Mouse (Mus musculus) granulocyte monocyte progenitor cell, adult 5-6 weeks (primary cell): ENCODE results near the gene Avil. TPM values are rescaled to one million over a fixed set of nuclear protein-coding genes. Genes with fewer than 3 reads are reported as not detected.

Experiments
- ATAC-seq: replicated peaks from 2 replicates; pipeline ENCODE4 v1.8.0; 2016; ENCODE audit warnings: mild to moderate bottlenecking, moderate TSS enrichment, inconsistent platforms; ENCODE audit not compliant: poor library complexity, severe bottlenecking
- total RNA-seq, 2 experiments: library from RNA; stranded (forward) in 1 of 2; stranded (reverse) in 1 of 2; fragments of 200-712, 200-1000 nt in 1 of 2; fragments of >200 nt in 1 of 2; fragmentation: Nextera tagmentation in 1 of 2; gene quantifications; 2 replicates each; pipeline ENCODE4 v1.2.3; 2014 to 2017

Avil gene
- total RNA-seq, 2 experiments from 2014 or later, result not detected

DNA sequence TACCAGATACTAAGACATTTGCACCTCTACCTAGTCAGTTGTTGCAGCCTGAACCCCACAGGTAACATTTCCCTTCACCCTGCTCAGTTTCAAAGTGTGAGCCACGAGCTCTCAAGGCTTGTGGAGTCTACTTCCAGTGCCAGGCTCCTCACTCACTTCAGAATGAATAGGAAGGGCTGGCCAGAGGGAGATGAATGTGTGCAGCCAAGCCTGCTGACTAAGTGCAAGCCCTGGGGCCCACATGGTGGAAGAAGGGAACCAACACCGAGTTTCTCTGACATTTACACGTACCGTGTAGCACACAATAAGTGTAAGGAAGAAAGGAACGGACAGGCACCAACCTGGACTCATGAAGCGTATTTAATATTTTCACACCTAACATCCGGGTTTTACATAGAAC lies 3.3 kb downstream of the Avil start:
- ATAC-seq, result no peak

DNA sequence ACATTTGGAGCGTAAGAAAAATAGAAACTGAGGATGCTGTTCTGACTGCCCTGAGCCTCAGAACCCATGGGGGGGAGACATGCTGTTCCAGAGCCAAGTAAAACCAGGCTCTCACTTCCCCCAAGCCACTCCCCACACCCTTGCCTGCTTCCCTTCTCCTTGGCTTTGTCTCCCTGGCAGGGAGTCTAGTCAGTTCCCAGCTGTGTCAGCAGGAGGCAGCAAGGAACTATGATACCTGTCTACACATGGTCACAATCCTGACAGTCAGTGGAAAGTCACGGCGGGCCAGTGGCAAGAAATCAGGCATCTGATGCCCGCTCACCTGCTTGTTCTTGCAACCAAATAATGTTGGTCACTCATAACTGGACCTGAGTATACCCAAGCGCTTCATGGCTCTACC lies 16.0 kb downstream of the Avil start:
- ATAC-seq, result peak; percentile 82

DNA sequence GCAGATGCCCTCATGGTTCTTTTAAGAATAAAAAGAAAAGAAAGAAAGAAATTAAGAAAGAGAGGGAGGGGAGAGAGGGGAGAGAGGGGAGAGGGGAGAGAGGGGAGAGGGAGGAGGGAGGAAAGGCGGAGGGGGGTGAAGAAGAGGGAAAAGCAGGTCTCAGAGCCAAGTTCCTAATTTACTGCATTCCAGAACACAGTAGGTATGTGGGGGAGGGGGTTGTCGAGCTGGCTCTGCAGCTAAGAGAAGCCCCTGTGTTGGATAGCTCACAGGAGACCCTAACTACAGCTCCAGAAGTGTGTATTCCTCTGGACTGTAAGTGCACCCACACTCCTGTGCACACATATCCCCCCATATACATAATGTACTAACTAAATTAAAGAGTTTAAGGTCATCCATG lies 16.6 kb downstream of the Avil start:
- no peak for ATAC-seq

DNA sequence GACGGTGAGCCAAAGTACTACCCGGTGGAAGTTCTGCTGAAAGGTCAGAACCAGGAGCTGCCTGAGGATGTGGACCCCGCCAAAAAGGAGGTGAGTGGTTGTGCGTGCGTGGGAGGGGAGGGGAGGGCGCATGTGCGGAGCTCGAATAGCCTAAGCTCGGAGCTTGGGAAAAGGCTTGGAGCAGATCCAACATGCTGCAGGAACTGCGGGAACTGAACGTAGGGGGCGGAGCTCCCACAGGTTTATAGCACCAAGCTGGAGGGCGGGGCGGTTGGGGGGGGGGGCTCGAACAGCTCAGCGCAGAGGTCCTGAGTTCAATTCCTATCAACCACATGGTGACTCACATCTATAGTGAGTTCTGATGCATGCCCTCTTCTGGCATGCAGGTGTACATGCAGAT lies 17.9 kb downstream of the Avil start:
- no peak for ATAC-seq

DNA sequence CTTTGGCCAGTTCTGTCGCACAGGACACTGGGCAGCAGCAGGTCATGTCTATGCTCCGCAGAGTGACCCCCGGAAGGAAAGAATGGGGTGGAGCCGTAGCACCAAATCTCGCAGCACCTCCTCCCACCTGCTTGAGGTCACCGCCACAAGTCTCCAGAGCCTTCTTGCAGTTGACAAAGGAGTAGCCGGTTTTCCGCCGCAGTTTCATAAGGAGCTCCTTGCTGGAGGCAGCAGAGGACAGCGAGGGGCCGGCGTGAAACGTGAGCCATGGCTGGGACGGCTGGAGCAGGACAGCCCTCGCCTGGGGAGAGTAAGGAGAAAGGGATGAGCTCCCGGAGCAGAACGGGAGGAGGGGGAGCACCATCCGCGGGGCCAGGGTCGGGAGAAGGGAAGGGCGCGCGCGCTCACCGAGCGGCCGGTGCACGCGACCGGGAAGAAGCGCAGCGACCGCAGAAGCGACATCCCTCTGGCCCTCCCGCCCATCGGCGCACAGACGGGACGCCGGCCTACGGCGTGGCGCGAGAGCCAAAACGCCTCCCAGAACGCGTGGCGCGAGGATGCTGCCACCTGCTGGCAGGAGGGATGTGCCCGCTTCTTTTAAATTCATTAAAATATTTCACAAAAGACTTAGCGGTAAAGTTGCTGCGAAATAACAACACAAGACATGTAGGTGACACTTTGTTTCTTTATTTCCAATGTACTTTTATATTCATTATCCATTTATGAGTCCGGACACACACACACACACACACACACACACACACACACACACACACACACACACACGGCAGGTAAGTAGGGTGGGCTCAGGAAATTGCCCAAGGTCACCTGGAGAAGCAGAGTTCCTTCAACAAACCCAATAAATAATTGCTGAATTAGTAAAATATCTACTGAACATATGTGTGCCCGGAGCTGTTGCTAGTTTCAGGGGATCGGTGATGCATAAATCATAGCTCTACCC lies 30.1 kb downstream of the Avil start, which contains the start of gene Tsfm:
Tsfm (minus strand) TSS at position 505 of the 961 bp plus-strand sequence.
- ATAC-seq, result peak; percentile 99

DNA sequence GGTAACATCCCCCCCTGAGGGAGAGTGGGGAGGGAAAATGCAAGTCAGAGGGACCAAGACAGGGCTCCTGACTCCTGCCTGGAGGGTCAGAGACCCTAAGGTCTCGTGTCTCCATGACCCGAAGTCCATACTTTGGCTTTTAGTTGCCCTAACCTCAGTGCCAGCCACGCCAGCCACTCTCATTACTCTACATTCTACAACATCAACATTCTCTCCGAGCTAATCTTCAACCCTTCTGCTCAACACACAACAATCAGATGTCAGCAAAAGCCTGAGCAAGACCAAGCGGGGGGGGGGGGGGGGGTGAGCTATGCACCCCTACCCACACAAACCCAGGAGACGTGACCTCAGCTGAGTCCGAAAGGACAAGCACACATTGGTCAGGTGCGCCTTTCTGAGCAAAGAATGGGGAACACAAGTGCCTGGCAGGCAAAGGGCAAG lies 32.8 kb downstream of the Avil start:
- ATAC-seq, result no peak

DNA sequence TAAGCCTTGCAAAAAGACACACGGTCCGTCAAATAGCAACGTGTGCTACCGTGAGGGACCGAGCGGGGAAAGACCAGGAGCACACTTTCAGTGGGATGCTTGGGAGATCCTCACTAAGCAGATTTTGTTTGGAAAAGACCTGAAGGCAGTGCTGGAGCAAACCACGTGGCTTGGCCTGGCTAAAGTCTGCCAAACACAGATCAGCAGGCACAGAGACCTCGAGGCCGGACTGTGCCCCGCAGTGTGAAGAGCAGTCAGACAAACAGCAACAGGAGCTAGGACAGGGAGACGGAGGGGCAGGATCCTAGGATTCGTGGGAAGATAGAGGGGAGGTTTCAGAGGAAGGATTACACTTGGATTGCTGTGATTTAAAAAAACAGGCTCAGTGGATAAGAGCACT lies 35.8 kb downstream of the Avil start:
- ATAC-seq, result no peak

DNA sequence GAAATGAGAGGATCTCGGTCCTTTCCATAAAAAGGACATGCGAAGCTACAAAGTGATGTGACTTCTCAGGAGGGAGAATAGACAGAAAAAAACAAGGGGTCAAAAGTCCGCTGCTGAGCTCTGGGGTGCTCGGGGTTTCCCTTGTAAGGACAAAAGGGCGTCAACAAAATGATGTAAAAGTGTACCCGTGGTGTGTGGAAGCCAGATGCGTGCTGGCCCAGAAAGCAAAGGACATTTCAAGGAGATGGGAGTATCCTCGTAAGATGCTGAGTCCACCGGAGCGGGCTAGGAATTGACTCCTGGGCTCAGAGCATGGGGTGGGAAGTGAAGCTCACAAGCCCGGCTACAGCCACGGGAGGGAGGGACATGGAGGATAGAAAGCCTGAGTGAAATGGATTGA lies 37.1 kb downstream of the Avil start:
- ATAC-seq, result no peak

DNA sequence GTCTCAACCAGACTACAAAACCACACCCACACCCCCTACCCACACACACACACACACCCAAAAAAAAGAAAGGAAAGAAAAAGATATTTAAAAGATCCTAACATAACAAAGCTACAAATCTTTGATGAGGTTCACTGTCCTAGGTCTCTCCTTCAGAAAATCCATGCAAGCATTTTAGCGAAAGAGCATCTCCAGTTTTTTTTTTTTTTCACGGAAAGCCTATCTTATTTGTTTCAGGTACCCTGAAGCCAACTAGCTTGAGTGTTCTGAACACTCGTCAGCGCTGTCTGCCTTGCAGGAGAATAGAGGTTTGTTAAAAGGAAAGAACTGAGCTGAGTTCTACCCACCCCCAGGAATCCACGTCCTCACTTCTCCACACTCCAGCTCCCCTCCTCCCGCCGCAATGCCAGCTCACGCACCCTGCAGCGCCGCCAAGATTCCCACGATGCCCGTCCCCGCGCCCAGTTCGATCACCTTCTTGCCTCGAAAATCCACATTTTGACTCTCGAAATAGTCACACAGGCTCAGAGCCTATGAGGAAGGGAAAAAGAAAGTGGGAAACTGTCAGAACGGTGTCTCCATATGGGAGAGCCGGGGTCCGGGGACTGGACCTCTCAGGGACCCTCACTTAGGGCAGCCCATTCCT lies 40.2 kb downstream of the Avil start:
- peak; percentile 14; the same call in 1 of the 2 replicates for ATAC-seq

DNA sequence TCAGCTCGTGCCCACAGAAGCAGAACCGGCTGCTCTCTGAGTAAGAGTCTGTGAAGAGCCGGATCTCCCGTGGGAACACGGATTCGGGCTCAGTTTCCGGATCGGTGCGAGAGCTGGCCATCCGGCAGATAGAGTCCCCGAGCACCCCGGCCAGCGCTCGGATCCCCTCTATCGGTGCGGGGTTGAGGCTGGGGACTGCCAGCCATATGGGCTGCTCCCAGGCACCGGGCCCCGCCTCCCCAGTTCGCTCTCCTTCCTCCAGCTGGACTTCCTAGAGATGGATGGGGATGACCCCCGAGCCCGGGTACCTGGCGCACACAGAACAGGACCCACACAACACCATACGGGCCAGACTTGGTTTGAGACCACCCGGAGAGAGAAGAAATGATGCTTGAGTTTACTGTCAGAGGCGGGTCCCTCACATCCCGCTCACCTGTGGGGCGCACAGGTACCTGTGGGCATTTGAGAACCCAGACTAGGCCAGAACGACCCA lies 40.8 kb downstream of the Avil start, which contains the start of the genes Mettl1 and Eef1akmt3:
Mettl1 (plus strand) TSS at position 141 of the 493 bp plus-strand sequence.
Eef1akmt3 (minus strand) TSS at position 240 of the 493 bp plus-strand sequence.
- ATAC-seq, result peak; percentile 49

DNA sequence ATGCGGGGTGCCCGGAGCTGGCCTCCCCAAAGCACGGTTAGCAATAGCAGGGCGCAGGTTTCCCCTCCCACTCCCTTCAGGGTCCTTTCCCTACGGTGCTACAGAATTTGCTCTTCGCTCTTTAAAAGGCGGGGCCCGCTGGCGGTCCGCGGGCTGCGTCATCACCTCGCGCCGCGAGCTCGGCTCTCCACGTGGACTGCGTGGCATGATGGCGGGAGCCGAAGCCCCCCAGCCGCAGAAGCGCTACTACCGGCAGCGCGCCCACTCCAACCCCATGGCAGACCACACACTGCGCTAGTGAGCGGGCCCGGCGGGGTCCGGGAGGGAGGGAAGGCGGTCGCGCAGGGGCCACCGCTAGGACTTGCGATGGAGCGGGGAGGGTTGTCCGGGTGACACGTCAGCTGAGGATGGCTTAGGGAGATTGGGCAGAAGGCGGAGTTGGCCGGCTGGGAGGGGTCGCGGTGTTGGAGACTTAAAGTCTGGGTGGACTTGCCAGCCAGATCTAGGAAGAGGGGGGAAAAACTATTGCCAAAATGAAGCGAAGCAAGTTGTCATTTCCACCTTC lies 41.3 kb downstream of the Avil start:
- peak; percentile 86 for ATAC-seq

DNA sequence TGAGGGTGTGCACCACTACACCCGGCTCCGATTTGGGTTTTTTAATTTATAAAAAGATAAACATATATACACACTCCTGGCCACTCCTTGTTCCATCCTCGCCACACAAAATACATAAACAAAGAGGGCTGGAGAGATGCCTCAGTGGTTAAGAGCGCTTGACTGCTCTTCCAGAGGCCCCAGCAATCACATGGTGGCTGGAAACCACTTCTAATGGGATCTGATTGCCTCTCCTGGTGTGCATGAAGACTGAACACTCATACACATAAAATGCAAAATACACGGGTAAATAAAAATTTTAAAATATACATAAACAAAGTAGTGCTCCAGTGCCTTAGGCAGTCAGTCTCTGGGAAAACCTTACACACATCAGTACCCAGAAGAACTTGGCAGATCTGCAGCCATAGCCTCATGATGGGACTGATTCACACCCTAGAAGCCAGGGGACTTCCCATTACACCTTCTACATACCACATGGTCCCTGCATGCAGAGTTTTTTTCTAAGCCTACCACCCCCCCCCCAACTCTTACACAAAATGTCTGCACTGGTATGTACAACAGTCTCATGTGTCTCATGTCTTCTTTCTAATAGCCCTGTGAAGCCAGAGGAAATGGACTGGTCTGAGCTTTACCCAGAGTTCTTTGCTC lies 42.1 kb downstream of the Avil start:
- no peak for ATAC-seq

DNA sequence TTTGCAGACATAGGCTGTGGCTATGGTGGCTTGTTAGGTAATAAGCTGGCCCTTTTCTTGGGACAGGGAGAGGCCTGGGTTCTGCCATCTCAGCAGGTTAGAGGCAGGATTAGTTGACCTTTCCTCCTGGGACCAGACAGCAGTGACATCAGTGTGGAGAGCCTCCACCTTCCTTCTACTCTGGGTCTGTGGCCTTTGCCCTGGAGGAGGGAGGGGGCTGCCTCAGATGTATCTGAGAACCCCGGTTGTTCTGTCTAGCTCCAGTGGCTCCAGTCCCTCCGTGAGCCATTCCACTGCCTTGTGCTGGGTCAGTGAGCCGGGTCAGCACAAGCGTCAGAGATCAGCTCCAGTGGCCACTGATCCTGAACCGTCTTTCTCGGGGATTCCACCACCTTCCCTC lies 42.7 kb downstream of the Avil start:
- no peak for ATAC-seq

DNA sequence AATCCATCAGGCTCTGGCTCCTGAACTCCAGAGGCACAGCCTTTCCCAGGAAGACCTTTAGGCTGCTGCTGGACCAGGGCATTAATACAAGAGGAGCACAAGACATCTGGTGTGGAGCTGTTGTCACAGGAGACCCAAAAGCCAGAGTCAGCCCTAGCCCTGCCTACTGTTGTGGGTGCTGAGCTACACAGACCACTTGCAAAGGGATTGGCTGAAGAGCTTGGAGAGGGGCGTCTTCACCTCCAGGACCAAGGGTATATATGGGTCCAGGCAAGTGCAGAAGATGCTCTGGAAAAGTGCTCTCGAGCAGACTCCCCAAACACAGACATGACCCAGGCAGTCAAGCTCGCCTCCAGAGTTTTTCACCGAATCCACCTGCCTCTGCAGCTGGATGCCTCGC lies 47.4 kb downstream of the Avil start, which contains the start of gene Cyp27b1:
Cyp27b1 (plus strand) TSS at position 297 of the 400 bp plus-strand sequence.
- no peak for ATAC-seq

DNA sequence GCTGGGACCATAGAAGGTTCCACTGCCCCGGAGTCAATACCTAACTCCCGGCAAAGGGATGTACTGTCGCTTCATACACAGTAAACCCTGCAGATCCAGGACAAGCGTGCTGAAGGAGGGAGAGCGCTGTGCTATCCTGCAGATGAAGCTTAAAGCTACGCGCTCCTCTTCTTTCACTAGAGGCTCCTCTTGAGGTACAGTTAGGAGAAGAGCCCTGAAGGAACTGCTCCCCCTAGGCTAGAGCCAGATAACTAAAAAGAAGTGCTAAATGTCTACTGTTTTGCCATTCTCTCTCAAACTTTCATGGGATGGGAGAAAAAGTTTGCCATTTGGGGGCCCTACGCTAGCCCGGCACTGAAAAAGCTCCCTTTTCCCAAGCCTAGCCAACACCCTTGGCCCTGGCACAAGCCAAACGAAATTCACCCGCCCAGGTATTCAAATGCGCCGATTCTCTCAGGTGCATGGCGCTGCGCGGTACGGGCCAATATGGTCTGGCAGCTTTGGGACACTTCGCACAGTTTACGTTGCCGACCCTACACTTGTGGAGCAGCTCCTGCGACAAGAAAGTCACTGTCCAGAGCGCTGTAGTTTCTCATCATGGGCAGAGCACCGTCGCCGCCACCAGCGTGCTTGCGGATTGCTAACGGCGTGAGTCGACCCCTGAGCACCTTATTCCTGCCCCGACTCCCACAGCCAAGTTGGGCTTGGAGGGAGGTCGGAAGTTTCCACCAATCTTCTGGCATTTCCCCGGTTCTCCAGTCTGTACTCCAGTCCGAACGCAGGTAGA lies 48.3 kb downstream of the Avil start:
- peak; percentile 1; the same call in 1 of the 2 replicates for ATAC-seq

DNA sequence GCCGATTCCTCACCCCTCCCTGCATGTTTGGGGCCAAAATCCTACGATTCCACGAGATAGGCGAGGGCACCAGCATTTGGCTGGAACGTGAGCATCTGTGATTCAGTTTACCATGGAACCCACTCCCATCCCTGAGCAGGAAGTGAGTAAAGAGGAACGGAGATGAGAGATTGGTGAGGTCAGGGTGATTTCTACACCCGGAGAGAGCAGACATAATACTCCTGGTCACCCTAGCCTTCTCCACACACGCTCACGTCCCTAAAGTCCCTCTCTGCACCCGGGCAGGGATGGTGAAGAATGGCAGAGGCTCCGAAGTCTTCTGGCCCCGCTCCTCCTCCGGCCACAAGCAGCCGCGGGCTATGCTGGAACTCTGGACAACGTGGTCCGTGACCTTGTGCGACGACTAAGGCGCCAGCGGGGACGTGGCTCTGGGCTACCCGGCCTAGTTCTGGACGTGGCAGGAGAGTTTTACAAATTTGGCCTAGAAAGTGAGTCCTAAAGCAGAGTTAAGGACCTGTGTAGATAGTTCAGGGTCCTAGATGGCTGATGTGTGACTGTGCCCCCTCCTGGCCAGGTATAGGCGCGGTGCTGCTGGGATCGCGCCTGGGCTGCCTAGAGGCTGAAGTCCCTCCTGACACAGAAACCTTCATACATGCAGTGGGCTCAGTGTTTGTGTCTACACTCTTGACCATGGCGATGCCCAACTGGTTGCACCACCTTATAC lies 49.0 kb downstream of the Avil start:
- ATAC-seq, result peak; percentile 55

DNA sequence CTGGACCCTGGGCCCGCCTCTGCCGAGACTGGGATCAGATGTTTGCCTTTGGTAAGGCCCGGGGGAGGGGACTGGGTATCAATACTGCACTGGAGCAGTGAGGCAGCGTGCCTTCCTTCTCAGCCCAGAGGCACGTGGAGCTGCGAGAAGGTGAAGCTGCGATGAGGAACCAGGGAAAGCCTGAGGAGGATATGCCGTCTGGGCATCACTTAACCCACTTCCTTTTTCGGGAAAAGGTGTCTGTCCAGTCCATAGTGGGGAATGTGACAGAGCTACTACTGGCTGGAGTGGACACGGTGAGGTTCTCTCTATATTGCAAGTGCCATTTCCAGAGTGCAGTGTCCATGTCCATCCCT lies 49.6 kb downstream of the Avil start:
- peak; percentile 71 for ATAC-seq

DNA sequence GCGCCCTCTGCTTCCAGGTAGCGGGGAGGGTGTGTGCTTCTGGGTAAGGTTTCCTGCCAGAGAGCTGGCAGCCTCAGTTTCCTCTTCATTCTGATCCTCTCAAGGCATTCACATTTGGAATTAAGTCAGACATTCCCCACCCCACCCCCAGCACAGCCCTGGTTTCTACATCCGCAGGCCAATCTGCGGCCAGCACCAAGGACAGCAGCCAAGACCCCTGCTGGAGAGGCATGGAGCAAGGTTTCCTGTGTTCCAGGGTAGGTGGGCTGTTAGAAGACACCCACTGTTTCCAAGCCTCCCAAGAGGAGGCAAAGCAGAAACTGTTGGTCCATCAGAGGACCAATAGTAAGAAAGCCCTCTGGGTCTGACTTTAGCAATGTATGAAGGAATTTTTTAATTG lies 54.1 kb downstream of the Avil start:
- ATAC-seq, result no peak; the same call in 1 of the 2 replicates

DNA sequence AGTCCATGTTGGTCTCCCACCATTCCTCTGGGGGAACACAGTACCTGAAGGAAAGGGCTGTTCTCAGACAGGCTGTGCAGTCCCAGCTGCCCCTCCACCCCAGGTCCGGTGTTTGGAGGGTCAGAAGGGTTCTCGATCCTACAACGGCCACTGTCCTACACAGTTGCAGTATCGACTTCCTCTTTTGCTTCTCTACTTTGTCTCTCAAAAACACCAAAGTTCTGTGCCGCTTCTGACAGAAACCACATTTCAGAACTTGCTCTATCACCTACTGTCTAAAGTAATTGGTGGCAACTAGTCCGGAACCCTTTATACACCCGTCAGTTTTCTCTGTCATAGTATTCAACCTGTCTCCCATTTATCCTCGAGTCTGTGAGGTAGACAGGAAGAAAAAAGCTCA lies 54.9 kb downstream of the Avil start:
- peak; percentile 33 for ATAC-seq
